Mouse (Mus musculus): ENCODE measurements around the gene Dctn1.
A peak's percentile ranks its signal among the peaks of the same experiment; 100 is the strongest.
"Not testable (repeated sequence)": the region's sequence is repeated elsewhere in the genome, so short reads cannot be mapped to it uniquely, and the experiment has no call there.

The Dctn1 gene

GRCm38 (mm10) chr6:83136291-83136880 is 29.3 kb upstream of the Dctn1 start:
- DNase-seq (ENCODE audit: low read depth, low spot score): no peak

GRCm38 (mm10) chr6:83136881-83137575 is 28.7 kb upstream of the Dctn1 start:
- DNase-seq (ENCODE audit: low read depth, low spot score): peak; percentile 59

- DNase-seq (ENCODE audit: low read depth, low spot score): peak; percentile 64
These were observed 28.2 kb upstream of the Dctn1 start for GRCm38 (mm10) chr6:83137576-83137950.

- no peak for DNase-seq (ENCODE audit: low read depth, low spot score)
These were observed 27.7 kb upstream of the Dctn1 start for GRCm38 (mm10) chr6:83138056-83138455.

GRCm38 (mm10) chr6:83140044-83140443 is 25.7 kb upstream of the Dctn1 start:
- no peak for DNase-seq (ENCODE audit: low read depth, low spot score)

- DNase-seq (ENCODE audit: low read depth, low spot score): no peak
These were observed 24.1 kb upstream of the Dctn1 start for GRCm38 (mm10) chr6:83141636-83142035.

GRCm38 (mm10) chr6:83142211-83142731 is 23.4 kb upstream of the Dctn1 start:
- peak; percentile 32 for DNase-seq (ENCODE audit: low read depth, low spot score)

GRCm38 (mm10) chr6:83142886-83143285 is 22.8 kb upstream of the Dctn1 start:
- DNase-seq (ENCODE audit: low read depth, low spot score): peak; percentile 26

- no peak for DNase-seq (ENCODE audit: low read depth, low spot score)
These were observed 20.5 kb upstream of the Dctn1 start for GRCm38 (mm10) chr6:83145209-83145608.

GRCm38 (mm10) chr6:83145805-83146204 is 19.9 kb upstream of the Dctn1 start:
- peak; percentile 18 for DNase-seq (ENCODE audit: low read depth, low spot score)

- no peak for DNase-seq (ENCODE audit: low read depth, low spot score)
These were observed 18.4 kb upstream of the Dctn1 start for GRCm38 (mm10) chr6:83147280-83147679.

GRCm38 (mm10) chr6:83151721-83152120 is 14.0 kb upstream of the Dctn1 start:
- no peak for DNase-seq (ENCODE audit: low read depth, low spot score)

GRCm38 (mm10) chr6:83153038-83153437 is 12.7 kb upstream of the Dctn1 start:
- DNase-seq (ENCODE audit: low read depth, low spot score): no peak

GRCm38 (mm10) chr6:83153485-83153884 is 12.2 kb upstream of the Dctn1 start:
- no peak for DNase-seq (ENCODE audit: low read depth, low spot score)

- DNase-seq (ENCODE audit: low read depth, low spot score): no peak
These were observed 10.0 kb upstream of the Dctn1 start for GRCm38 (mm10) chr6:83155552-83156238.

- no peak for DNase-seq (ENCODE audit: low read depth, low spot score)
These were observed 9.4 kb upstream of the Dctn1 start, which contains the start of the genes Wdr54 and 1700003E16Rik for GRCm38 (mm10) chr6:83156259-83156684. Gene Wdr54, minus strand, starts transcription at chr6:83156397. Gene 1700003E16Rik, plus strand, starts transcription at chr6:83156404.

GRCm38 (mm10) chr6:83159456-83159855 is 6.3 kb upstream of the Dctn1 start:
- not testable (repeated sequence) for DNase-seq (ENCODE audit: low read depth, low spot score)

- DNase-seq (ENCODE audit: low read depth, low spot score): no peak
These were observed 4.3 kb upstream of the Dctn1 start for GRCm38 (mm10) chr6:83161442-83161841.

GRCm38 (mm10) chr6:83161921-83162641 is 3.6 kb upstream of the Dctn1 start:
- DNase-seq (ENCODE audit: low read depth, low spot score): no peak

- DNase-seq (ENCODE audit: low read depth, low spot score): no peak
These were observed 3.0 kb upstream of the Dctn1 start for GRCm38 (mm10) chr6:83162701-83163100.

- no peak for DNase-seq (ENCODE audit: low read depth, low spot score)
These were observed 604 bp upstream of the Dctn1 start for GRCm38 (mm10) chr6:83165026-83165606.

Data from telencephalon, adult 2 months (tissue).